Mouse (Mus musculus) gastrocnemius, adult 18-20 months (tissue): ENCODE data around the gene Gm5244. TPM values are rescaled to one million over a fixed set of nuclear protein-coding genes. Genes with fewer than 3 reads are reported as not detected.

Experiments used
- DNase-seq: peaks from one replicate; pipeline ENCODE4 v3.0.0; 2021; ENCODE audit warnings: low spot score
- long read RNA-seq, 2 experiments: library from polyadenylated mRNA; stranded (forward); transcript quantifications; one replicate each; pipeline ENCODE4 v2.0.0; 2021
- total RNA-seq, 2 experiments: library from RNA; stranded (reverse); gene quantifications; 2 replicates each; pipeline ENCODE4 v1.2.3; 2021

Gm5244 gene
- not detected for total RNA-seq
- long read RNA-seq, experiment 1, result 0 reads
- long read RNA-seq, experiment 2, result 0 reads

DNA sequence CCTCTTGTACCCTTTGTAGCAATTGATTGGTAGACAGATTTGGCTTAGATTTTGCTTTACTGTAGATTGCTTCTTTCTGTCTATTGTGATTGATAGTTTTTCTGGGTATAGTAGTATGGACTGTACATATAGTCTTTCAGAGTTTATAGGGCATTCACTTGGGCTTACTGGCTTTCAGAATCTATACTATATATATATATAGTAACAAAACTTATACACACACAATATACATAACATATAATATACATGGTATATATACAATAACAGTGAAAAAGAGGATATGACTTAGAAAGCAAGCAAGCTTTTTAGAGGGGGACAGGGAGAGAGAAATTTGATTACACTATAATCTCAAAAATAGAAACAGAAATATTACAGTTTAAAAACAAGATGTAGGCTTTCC, at the start of gene Gm5244:
TSS of gene Gm5244 (plus strand) at position 301 of the 400 bp plus-strand sequence.
- no peak for DNase-seq

DNA sequence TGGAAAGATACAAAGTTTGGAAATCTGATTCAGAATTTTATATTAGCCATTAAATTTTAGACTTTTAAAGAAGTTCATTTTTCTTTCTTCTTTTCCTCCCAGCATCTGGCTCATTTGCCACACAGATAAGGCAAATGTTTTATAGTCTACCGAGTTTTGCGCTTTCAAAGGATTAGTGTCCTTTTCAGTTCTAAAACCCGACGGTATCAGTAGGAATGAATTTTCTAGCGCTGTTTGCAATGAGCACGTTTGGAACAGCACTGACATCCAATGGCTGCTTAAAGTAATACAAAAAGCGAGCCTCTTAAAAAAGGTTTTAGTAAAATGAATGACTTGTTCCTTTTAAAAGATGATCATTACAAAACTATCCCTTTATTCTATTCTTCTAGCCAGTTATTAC, 49.4 kb upstream of the Gm5244 start:
- peak; percentile 42 for DNase-seq

DNA sequence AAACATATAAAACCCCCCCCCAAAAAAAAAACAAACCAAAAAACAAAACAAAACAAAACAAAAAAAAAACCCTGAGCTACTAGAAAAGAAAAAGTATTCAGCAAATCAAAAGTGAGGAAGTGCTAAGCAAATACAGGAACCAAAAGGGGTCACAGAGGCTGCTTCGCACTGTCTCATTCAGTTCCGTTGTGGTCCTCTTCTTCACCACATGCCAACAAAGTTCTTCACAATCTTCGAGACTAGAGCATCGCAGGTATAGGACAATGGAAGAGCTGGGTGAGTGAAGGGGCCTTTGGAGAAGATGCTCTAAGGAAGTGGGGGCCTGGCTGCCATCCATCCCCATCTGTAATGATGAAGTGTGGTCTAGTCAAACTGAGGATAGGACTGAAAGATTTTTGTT, 48.1 kb upstream of the Gm5244 start:
- DNase-seq, result no peak

GRCm38 (mm10) chr19:12799081-12799480, 47.4 kb upstream of the Gm5244 start:
- DNase-seq, result no peak

DNA sequence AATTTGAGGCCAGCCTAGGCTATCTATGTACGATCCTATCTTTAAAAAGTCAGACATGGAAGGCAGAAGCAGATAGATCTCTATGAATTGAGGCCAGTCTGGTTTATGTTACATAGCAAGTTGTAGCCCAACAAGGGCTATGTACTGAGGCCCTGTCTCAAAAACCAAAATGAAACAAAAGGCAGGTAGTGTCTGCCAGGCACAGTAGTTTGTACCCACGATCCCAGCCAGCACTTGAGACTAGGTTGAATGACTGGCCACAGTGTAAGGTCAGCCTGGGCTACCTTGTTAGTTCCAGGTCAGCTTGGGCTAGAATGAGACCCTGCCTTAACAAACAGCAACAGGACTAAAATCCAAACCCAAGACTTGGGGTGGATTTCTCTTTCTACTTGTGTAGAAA, 45.9 kb upstream of the Gm5244 start:
- DNase-seq, result no peak

DNA sequence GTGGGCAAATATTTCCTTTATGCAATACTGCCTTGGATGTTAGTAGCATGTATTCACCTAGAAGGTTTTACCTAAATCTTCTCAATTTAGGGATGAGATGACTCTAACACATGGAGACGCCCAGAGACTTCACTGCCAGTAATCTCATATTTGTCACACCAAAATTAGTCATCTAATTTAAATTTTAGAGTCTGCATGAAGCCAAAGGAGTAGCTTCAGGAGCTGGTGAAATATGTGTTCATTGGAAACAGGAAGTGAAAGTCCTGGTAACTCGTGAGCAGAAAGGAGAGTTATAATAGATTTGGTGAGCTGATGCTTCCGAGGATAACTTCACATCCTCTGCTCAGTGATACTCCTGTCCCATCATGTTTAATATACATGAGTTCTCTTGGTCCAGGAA, 45.4 kb upstream of the Gm5244 start:
- no peak for DNase-seq

- no peak for DNase-seq
Measured at GRCm38 (mm10) chr19:12802830-12803229, 43.7 kb upstream of the Gm5244 start.

DNA sequence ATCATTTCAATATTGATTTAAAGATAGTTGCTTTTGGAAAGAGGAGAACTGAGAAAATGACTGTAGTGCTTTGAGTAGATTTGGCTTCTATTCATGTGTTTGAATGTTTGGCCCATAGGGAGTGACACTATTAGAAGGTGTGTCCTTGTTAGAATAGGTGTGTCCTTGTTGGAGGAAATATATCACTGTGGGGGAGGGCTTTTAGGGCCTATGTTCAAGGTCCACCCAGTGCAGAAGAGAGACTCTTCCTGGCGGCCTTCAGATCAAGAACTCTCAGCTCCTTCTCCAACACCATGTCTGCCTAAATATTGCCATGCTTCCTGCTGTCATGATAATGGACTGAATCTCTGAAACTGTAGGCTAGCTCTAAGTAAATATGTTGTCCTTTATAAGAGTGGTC, 42.2 kb upstream of the Gm5244 start:
- DNase-seq, result no peak

GRCm38 (mm10) chr19:12805730-12806129, 40.8 kb upstream of the Gm5244 start:
- no peak for DNase-seq

- DNase-seq, result no peak
Measured at GRCm38 (mm10) chr19:12806214-12806613, 40.3 kb upstream of the Gm5244 start.

- DNase-seq, result no peak
Measured at GRCm38 (mm10) chr19:12812644-12813364, 33.7 kb upstream of the Gm5244 start.

- DNase-seq, result no peak
Measured at GRCm38 (mm10) chr19:12813883-12814282, 32.6 kb upstream of the Gm5244 start.

DNA sequence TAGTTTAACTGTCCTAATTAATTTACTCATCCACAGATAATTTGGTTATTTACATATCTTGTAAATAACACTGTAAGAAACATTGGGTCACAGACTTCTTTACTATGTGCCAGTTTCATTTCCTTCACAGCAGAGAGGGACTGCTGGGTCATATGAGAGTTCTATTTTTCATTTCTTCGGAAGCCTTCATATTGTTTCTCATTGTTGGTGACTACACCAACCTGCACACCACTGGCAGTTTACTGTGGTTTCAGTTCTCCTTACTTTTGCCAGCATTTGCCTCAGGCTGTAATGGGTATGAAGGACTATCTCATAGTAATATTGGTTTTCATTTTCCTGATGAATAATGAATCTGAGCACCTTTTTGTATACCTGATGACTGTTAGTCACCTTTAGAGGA, 28.0 kb upstream of the Gm5244 start:
- DNase-seq, result no peak

GRCm38 (mm10) chr19:12820383-12820782, 26.1 kb upstream of the Gm5244 start:
- DNase-seq, result no peak

GRCm38 (mm10) chr19:12824549-12824948, 21.9 kb upstream of the Gm5244 start:
- no peak for DNase-seq

GRCm38 (mm10) chr19:12830823-12831430, 15.6 kb upstream of the Gm5244 start:
- no peak for DNase-seq

GRCm38 (mm10) chr19:12831559-12831958, 14.9 kb upstream of the Gm5244 start:
- no peak for DNase-seq

- no peak for DNase-seq
Measured at GRCm38 (mm10) chr19:12833625-12834024, 12.9 kb upstream of the Gm5244 start.

- no peak for DNase-seq
Measured at GRCm38 (mm10) chr19:12838507-12838906, 8.0 kb upstream of the Gm5244 start.

GRCm38 (mm10) chr19:12856983-12857382, 10.5 kb downstream of the Gm5244 start, which contains the start of gene Olfr1444:
Gene Olfr1444 (plus strand): TSS chr19:12857283.
- DNase-seq, result no peak

- no peak for DNase-seq
Measured at GRCm38 (mm10) chr19:12883555-12883954, 37.1 kb downstream of the Gm5244 start, which contains the start of gene Olfr1445. Gene Olfr1445 (plus strand): TSS chr19:12883855.

GRCm38 (mm10) chr19:12893424-12893823, 46.9 kb downstream of the Gm5244 start, which contains the start of gene Olfr1446:
Gene Olfr1446 (minus strand): TSS chr19:12893524.
- no peak for DNase-seq
